Mouse (Mus musculus) heart, adult 8-10 months (tissue): ENCODE measurements around the gene Renbp. TPM values are rescaled to one million over a fixed set of nuclear protein-coding genes. Genes with fewer than 3 reads are reported as not detected.

Experiments
- DNase-seq: peaks from one replicate; pipeline ENCODE4 v3.0.0; 2022; ENCODE audit warnings: low spot score
- total RNA-seq, 4 experiments: library from RNA; stranded (reverse); gene quantifications; 2 replicates each; pipeline ENCODE4 v1.2.4; 2022

Renbp gene
- total RNA-seq, 4 experiments from 2014 or later = 4.9 to 7.5 (median 6.1) TPM

GRCm38 (mm10) chrX:73921285-73921822 lies 9.3 kb downstream of the Renbp start:
- DNase-seq = no peak

- no peak for DNase-seq
Measured at GRCm38 (mm10) chrX:73918631-73919030, 12.0 kb downstream of the Renbp start.

- no peak for DNase-seq
Measured at GRCm38 (mm10) chrX:73916945-73917344, 13.7 kb downstream of the Renbp start.

GRCm38 (mm10) chrX:73914827-73915703 lies 15.6 kb downstream of the Renbp start:
- peak; percentile 90 for DNase-seq

- DNase-seq = no peak
Measured at GRCm38 (mm10) chrX:73911588-73911987, 19.1 kb downstream of the Renbp start.

GRCm38 (mm10) chrX:73911156-73911555 lies 19.5 kb downstream of the Renbp start:
- DNase-seq = no peak

- DNase-seq = no peak
Measured at GRCm38 (mm10) chrX:73910451-73910850, 20.2 kb downstream of the Renbp start.

- DNase-seq = no peak
Measured at GRCm38 (mm10) chrX:73910049-73910448, 20.6 kb downstream of the Renbp start.

- DNase-seq = no peak
Measured at GRCm38 (mm10) chrX:73897959-73898358, 32.7 kb downstream of the Renbp start.

GRCm38 (mm10) chrX:73895719-73896118 lies 34.9 kb downstream of the Renbp start, which contains the start of gene L1cam:
Gene L1cam, minus strand, starts transcription at chrX:73896105.
- DNase-seq = no peak

- DNase-seq = no peak
Measured at GRCm38 (mm10) chrX:73892833-73893232, 37.8 kb downstream of the Renbp start.

- DNase-seq = no peak
Measured at GRCm38 (mm10) chrX:73891551-73892152, 39.0 kb downstream of the Renbp start, which contains the start of gene Avpr2. Gene Avpr2, plus strand, starts transcription at chrX:73892102.

GRCm38 (mm10) chrX:73881463-73881862 lies 49.2 kb downstream of the Renbp start:
- no peak for DNase-seq

GRCm38 (mm10) chrX:73881036-73881427 lies 49.6 kb downstream of the Renbp start:
- no peak for DNase-seq

GRCm38 (mm10) chrX:73880194-73881035 lies 50.2 kb downstream of the Renbp start:
- DNase-seq = no peak

GRCm38 (mm10) chrX:73877014-73877413 lies 53.6 kb downstream of the Renbp start:
- DNase-seq = no peak

GRCm38 (mm10) chrX:73875881-73876280 lies 54.8 kb downstream of the Renbp start:
- no peak for DNase-seq
